Mouse (Mus musculus): ENCODE data around the gene Gtf3c5.

- TF ChIP-seq EP300 (IDR thresholded peaks at IDR 0.05; ENCODE audit: low read depth in 1 of 2, low read length in 2 of 2) (no peak), POLR2A (IDR thresholded peaks at IDR 0.05; ENCODE audit: control insufficient read depth in 1 of 2, insufficient read depth in 1 of 2, low read depth in 1 of 2, low read length in 2 of 2, poor library complexity in 1 of 2) (no peak), USF2 (IDR thresholded peaks at IDR 0.05; ENCODE audit: borderline replicate concordance in 1 of 2, insufficient read depth in 1 of 2, low read depth in 1 of 2, low read length in 2 of 2) (no peak), MAX (IDR thresholded peaks at IDR 0.05; ENCODE audit: low read length) (no peak), KAT2A (conservative IDR thresholded peaks at IDR 0.05; ENCODE audit: low read depth, low read length) (no peak), NRF1 (IDR thresholded peaks at IDR 0.05; ENCODE audit: insufficient read depth, low read depth, low read length, poor library complexity, severe bottlenecking) (no peak), CTCF (IDR thresholded peaks at IDR 0.05 in 2 of 3, conservative IDR thresholded peaks at IDR 0.05 in 1 of 3; ENCODE audit: control insufficient read depth in 1 of 3, insufficient read depth in 1 of 3, low read depth in 2 of 3, low read length in 3 of 3, poor library complexity in 1 of 3, severe bottlenecking in 1 of 3) (no peak), GATA1 (IDR thresholded peaks at IDR 0.05; ENCODE audit: low read depth, low read length) (no peak), SMC3 (IDR thresholded peaks at IDR 0.05; ENCODE audit: low read depth, low read length) (no peak), ZKSCAN1 (IDR thresholded peaks at IDR 0.05; ENCODE audit: low read depth, low read length) (no peak), MYC (IDR thresholded peaks at IDR 0.05; ENCODE audit: low read depth, low read length) (no peak)
Measured at GRCm38 (mm10) chr2:28539206-28539605, 44.3 kb downstream of the Gtf3c5 start.

Data from MEL (cell line).